Mouse (Mus musculus): ENCODE data around the gene Tmem161b. TPM values are rescaled to one million over a fixed set of nuclear protein-coding genes. Genes with fewer than 3 reads are reported as not detected.

Gene Tmem161b
- 36.8 TPM for total RNA-seq (2023)

DNA sequence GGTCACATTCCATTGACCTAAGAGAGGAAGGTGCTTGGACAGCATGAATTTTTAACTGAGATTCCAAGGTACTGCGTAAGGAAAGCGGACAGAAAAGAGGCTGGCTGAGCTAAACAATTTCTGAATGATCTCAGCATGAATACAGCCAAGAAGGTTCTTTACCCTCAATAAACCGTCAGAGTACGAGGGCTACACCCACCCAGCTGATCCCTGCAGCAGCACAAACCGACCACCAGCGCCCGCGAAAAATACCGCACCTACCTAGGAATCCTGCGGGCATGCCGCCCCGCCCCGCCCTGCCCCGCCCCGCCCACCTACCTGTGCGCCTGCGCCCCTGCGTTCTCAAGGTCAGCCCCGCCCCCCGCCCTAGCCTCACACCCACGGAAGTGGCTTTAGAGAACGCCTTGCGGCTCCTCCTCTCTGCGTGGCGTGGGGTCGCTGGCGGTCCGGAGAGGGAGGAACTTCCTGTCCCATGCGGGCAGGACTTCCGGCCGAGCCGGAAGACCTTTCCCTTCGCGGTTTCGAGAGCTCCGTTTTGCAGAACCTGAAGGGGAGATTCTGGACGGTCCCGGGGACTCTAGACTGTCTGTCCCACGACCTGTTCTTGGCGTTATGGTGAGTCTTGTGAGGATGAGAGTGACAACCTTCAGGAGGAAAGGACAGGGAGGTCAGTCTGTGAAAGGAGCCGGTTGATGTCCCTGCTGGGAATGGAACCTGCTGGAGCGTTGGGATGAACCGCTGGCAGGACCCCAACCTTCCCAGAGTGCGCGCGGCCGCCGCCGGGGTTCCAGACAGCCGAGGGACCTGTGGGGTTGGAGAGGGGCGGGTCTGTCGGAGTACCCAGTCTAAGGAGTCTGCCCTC lies at the start of gene Tmem161b:
Gene Tmem161b (plus strand): TSS at position 477 of the 862 bp plus-strand sequence.

